36 mouse cellular contexts compared by ENCODE assay signal in the genomic region with DNA sequence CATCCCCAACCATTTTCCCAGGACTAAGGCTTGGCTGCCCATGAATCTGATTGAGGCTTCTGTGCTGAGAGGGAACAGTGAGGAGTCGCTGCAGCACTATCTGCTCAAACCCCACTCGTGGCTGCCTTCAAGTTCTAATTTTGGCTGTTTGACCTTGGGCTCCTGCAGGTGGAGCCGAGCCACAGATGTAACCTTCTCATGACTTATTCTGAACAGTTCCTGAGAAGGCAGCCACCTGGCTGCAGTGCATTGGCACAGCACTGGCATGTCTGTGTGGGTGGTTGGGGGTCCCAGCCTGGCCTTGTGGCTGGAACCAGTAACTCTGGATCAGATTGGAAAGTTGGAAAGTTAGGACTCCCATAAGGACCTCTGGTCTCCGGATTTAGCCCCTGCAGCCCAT. TPM values are rescaled to one million over a fixed set of nuclear protein-coding genes. Genes with fewer than 3 reads are reported as not detected.
DNase-seq lines count a peak whose midpoint lies in the region; ATAC-seq and TF ChIP-seq lines count a peak whose summit lies in the region.
"Had no signal": no experiment of that assay in that cellular context is flagged by ENCODE, and none has a peak within 500 bp of the region (broad histone marks: within the 10 kb centered on the region; RNA-seq: fewer than 3 reads in every experiment).

No protein-coding gene starts in this region.

- intact Hi-C loops in heart, postnatal 36 days (cut with DNase I), result no loop called here

- H3K4me2 ChIP-seq in intestine, embryonic 16.5 days (ENCODE audit: low read depth, low read length), result no peak overlapping the region
- no peak overlapping the region for H3K4me2 ChIP-seq in intestine, postnatal 0 days (replicated peaks; ENCODE audit: low read depth)
- no peak overlapping the region for H3K4me2 ChIP-seq in heart, embryonic 16.5 days (ENCODE audit: low read depth, low read length)
- H3K4me2 ChIP-seq: hindbrain, embryonic 13.5 days; midbrain, embryonic 15.5 days; neural tube, embryonic 15.5 days had no signal

- TF ChIP-seq CTCF in intestine, postnatal 0 days (IDR thresholded peaks at IDR 0.05; ENCODE audit: low read depth), result no peak

- H3K27me3 ChIP-seq in intestine, embryonic 16.5 days (replicated peaks; ENCODE audit: control insufficient read depth, insufficient read depth, low read length), result no peaks in the 10 kb centered on the region
- H3K27me3 ChIP-seq in intestine, postnatal 0 days (replicated peaks; ENCODE audit: control insufficient read depth, insufficient read depth, low read length), result no peaks in the 10 kb centered on the region
- no peaks in the 10 kb centered on the region for H3K27me3 ChIP-seq in heart, embryonic 16.5 days (ENCODE audit: control insufficient read depth, insufficient read depth, low read length)
- H3K27me3 ChIP-seq: hindbrain, embryonic 13.5 days; midbrain, embryonic 15.5 days; neural tube, embryonic 15.5 days had no signal

- 59% methylated on average over 4 of the region's 4 CpGs for WGBS in intestine, embryonic 16.5 days
- 63% methylated on average over 4 of the region's 4 CpGs for WGBS in intestine, postnatal 0 days
- 46% methylated on average over 4 of the region's 4 CpGs for WGBS in heart, embryonic 16.5 days

- peak; percentile 91 for DNase-seq in heart, adult 11 months
- no peak for DNase-seq in heart, postnatal 36 days
- DNase-seq in frontal cortex, postnatal 10 days (ENCODE audit: low spot score in 2 of 2), result no peak
- DNase-seq: cerebellum, adult 8-10 months; cerebellum, postnatal 36 days; kidney, adult 11 months; kidney, postnatal 25 days; liver; lung, adult 2 months; lung, postnatal 10 days; retina, postnatal 1 day; right cerebral cortex, postnatal 14 days; thymus, adult 2 months; thymus, postnatal 36 days had no signal

- peak; percentile 48; the same call in 1 of the 2 replicates for ATAC-seq in intestine, embryonic 16.5 days
- ATAC-seq in intestine, postnatal 0 days, result no peak
- ATAC-seq in heart, embryonic 16.5 days (replicated peaks; ENCODE audit: extremely low read depth, insufficient read depth, low FRiP score), result 0 out of 2 replicates have a peak, but pooled peaks have one; percentile 28
- no peak for ATAC-seq in megakaryocyte-erythroid progenitor cell, adult 5-6 weeks (replicated peaks; ENCODE audit: low FRiP score, low TSS enrichment, poor library complexity, severe bottlenecking)
- ATAC-seq: CD4-positive, CD25-positive, alpha-beta regulatory T cell, adult 4 months; forebrain, embryonic 14.5 days; midbrain, embryonic 15.5 days had no signal

- H3K4me3 ChIP-seq in intestine, embryonic 16.5 days (ENCODE audit: low read length), result no peak overlapping the region
- no peak overlapping the region for H3K4me3 ChIP-seq in intestine, postnatal 0 days (ENCODE audit: low read depth, low read length)
- H3K4me3 ChIP-seq in heart, embryonic 16.5 days (ENCODE audit: low read length), result no peak overlapping the region
- H3K4me3 ChIP-seq: hindbrain, embryonic 13.5 days; midbrain, embryonic 15.5 days; neural tube, embryonic 15.5 days had no signal

- no peak overlapping the region for H3K27ac ChIP-seq in intestine, embryonic 16.5 days (ENCODE audit: low read length)
- H3K27ac ChIP-seq in intestine, postnatal 0 days (ENCODE audit: low read depth, low read length), result no peak overlapping the region
- H3K27ac ChIP-seq in heart, embryonic 16.5 days (ENCODE audit: low read length), result peak overlapping the region; percentile 34; the same call in 1 of the 2 replicates
- H3K27ac ChIP-seq: hindbrain, embryonic 13.5 days; liver, embryonic 14.5 days; macrophage; midbrain, embryonic 15.5 days; neural tube, embryonic 15.5 days had no signal

- no peaks in the 10 kb centered on the region for H3K9me3 ChIP-seq in intestine, embryonic 16.5 days (ENCODE audit: control insufficient read depth, low read length)
- H3K9me3 ChIP-seq in intestine, postnatal 0 days (ENCODE audit: control insufficient read depth), result no peaks in the 10 kb centered on the region
- no peaks in the 10 kb centered on the region for H3K9me3 ChIP-seq in heart, embryonic 16.5 days (replicated peaks; ENCODE audit: control insufficient read depth, low read length)
- H3K9me3 ChIP-seq: hindbrain, embryonic 13.5 days; midbrain, embryonic 15.5 days; neural tube, embryonic 15.5 days had no signal

- no peak overlapping the region for H3K9ac ChIP-seq in intestine, embryonic 16.5 days (ENCODE audit: low read depth, low read length)
- H3K9ac ChIP-seq in intestine, postnatal 0 days (ENCODE audit: low read depth, low read length), result no peak overlapping the region
- no peak overlapping the region for H3K9ac ChIP-seq in heart, embryonic 16.5 days (ENCODE audit: low read length)
- H3K9ac ChIP-seq: hindbrain, embryonic 13.5 days; liver, embryonic 14.5 days; midbrain, embryonic 15.5 days; neural tube, embryonic 15.5 days had no signal

- no peaks in the 10 kb centered on the region for H3K36me3 ChIP-seq in intestine, embryonic 16.5 days (ENCODE audit: control insufficient read depth, insufficient read depth, low read length)
- H3K36me3 ChIP-seq in intestine, postnatal 0 days (ENCODE audit: control insufficient read depth, insufficient read depth), result no peaks in the 10 kb centered on the region
- no peaks in the 10 kb centered on the region for H3K36me3 ChIP-seq in heart, embryonic 16.5 days (ENCODE audit: control insufficient read depth, insufficient read depth)
- H3K36me3 ChIP-seq: hindbrain, embryonic 13.5 days; midbrain, embryonic 15.5 days; neural tube, embryonic 15.5 days had no signal

- no peaks in the 10 kb centered on the region for H3K4me1 ChIP-seq in intestine, embryonic 16.5 days (ENCODE audit: control insufficient read depth, insufficient read depth, low read length)
- H3K4me1 ChIP-seq in intestine, postnatal 0 days (replicated peaks; ENCODE audit: control insufficient read depth, insufficient read depth, low read length), result no peaks in the 10 kb centered on the region
- peaks cover 9% of the 10 kb centered on the region for H3K4me1 ChIP-seq in heart, embryonic 16.5 days (ENCODE audit: control insufficient read depth, insufficient read depth, low read length)
- H3K4me1 ChIP-seq: hindbrain, embryonic 13.5 days; midbrain, embryonic 15.5 days; neural tube, embryonic 15.5 days had no signal

RNA-seq across cellular contexts. Expression of a gene that starts 2.2 kb away (rescaled TPM):
- not detected for total RNA-seq in heart, postnatal 36 days (2021)
- polyA plus RNA-seq in intestine, embryonic 16.5 days (2015; fragmentation: Nextera tagmentation; extraction: Ambion mirVana), result 455 and 890 TPM in 2 replicates
- 35.6 and 65.3 TPM in 2 replicates for polyA plus RNA-seq in intestine, postnatal 0 days (2015; fragmentation: Nextera tagmentation; extraction: Ambion mirVana)
- polyA plus RNA-seq in heart, embryonic 16.5 days (2015; fragmentation: Nextera tagmentation; extraction: Ambion mirVana), result 0.63 TPM in 1 of 2 replicates, not detected in the other
- total RNA-seq in megakaryocyte-erythroid progenitor cell, adult 5-6 weeks (2014; fragmentation: Nextera tagmentation), result not detected in 2 replicates
- total RNA-seq in megakaryocyte-erythroid progenitor cell, adult 5-6 weeks (2017), result not detected in 2 replicates
- total RNA-seq: adrenal gland, adult 18-20 months; gastrocnemius, postnatal 4 days; heart, postnatal 14 days; layer of hippocampus, adult 18-20 months; layer of hippocampus, postnatal 10 days; left cerebral cortex, adult 18-20 months; left cerebral cortex, postnatal 14 days had no signal
- polyA plus RNA-seq: CD4-positive, CD25-positive, alpha-beta regulatory T cell, adult 4 months; embryonic facial prominence, embryonic 11.5 days; forebrain, embryonic 14.5 days; hindbrain, embryonic 13.5 days; kidney, embryonic 14.5 days; limb, embryonic 11.5 days; liver, embryonic 14.5 days; macrophage; neural tube, embryonic 15.5 days had no signal

RNA-seq across cellular contexts. Expression of a gene that starts 18.0 kb away (rescaled TPM):
- not detected for total RNA-seq in heart, postnatal 36 days (2021)
- 0.29 and 0.87 TPM in 2 replicates for polyA plus RNA-seq in intestine, embryonic 16.5 days (2015; fragmentation: Nextera tagmentation; extraction: Ambion mirVana)
- not detected in 2 replicates for polyA plus RNA-seq in intestine, postnatal 0 days (2015; fragmentation: Nextera tagmentation; extraction: Ambion mirVana)
- polyA plus RNA-seq in heart, embryonic 16.5 days (2015; fragmentation: Nextera tagmentation; extraction: Ambion mirVana), result not detected in 2 replicates
- total RNA-seq in megakaryocyte-erythroid progenitor cell, adult 5-6 weeks (2014; fragmentation: Nextera tagmentation), result not detected in 2 replicates
- total RNA-seq in megakaryocyte-erythroid progenitor cell, adult 5-6 weeks (2017), result not detected in 2 replicates
- total RNA-seq: adrenal gland, adult 18-20 months; gastrocnemius, adult 18-20 months; gastrocnemius, postnatal 4 days; heart, postnatal 14 days; layer of hippocampus, adult 18-20 months; layer of hippocampus, postnatal 10 days; left cerebral cortex, adult 18-20 months; left cerebral cortex, postnatal 14 days had no signal
- polyA plus RNA-seq: CD4-positive, CD25-positive, alpha-beta regulatory T cell, adult 4 months; embryonic facial prominence, embryonic 11.5 days; forebrain, embryonic 14.5 days; hindbrain, embryonic 13.5 days; kidney, embryonic 14.5 days; limb, embryonic 11.5 days; liver, embryonic 14.5 days; lung, adult 2 months; macrophage; midbrain, embryonic 15.5 days; neural tube, embryonic 15.5 days had no signal

RNA-seq across cellular contexts. Expression of a gene that starts 34.8 kb away (rescaled TPM):
- 1 to 10 TPM; 9.1 to 9.6 TPM for total RNA-seq in heart, postnatal 36 days (2021)
- polyA plus RNA-seq in intestine, embryonic 16.5 days (2015; fragmentation: Nextera tagmentation; extraction: Ambion mirVana), result 21.3 and 24.1 TPM in 2 replicates
- polyA plus RNA-seq in intestine, postnatal 0 days (2015; fragmentation: Nextera tagmentation; extraction: Ambion mirVana), result 13.4 and 15.7 TPM in 2 replicates
- polyA plus RNA-seq in heart, embryonic 16.5 days (2015; fragmentation: Nextera tagmentation; extraction: Ambion mirVana), result 17.1 and 19.3 TPM in 2 replicates
- total RNA-seq in megakaryocyte-erythroid progenitor cell, adult 5-6 weeks (2014; fragmentation: Nextera tagmentation), result 16.5 and 17.0 TPM in 2 replicates
- total RNA-seq in megakaryocyte-erythroid progenitor cell, adult 5-6 weeks (2017), result 11.4 and 18.1 TPM in 2 replicates

RNA-seq across cellular contexts. Expression of a gene that starts 37.4 kb away (rescaled TPM):
- 10 to 100 TPM; 20.3 to 20.5 TPM for total RNA-seq in heart, postnatal 36 days (2021)
- polyA plus RNA-seq in intestine, embryonic 16.5 days (2015; fragmentation: Nextera tagmentation; extraction: Ambion mirVana), result 4.2 and 4.3 TPM in 2 replicates
- 3.3 and 3.9 TPM in 2 replicates for polyA plus RNA-seq in intestine, postnatal 0 days (2015; fragmentation: Nextera tagmentation; extraction: Ambion mirVana)
- 4.4 and 4.5 TPM in 2 replicates for polyA plus RNA-seq in heart, embryonic 16.5 days (2015; fragmentation: Nextera tagmentation; extraction: Ambion mirVana)
- total RNA-seq in megakaryocyte-erythroid progenitor cell, adult 5-6 weeks (2014; fragmentation: Nextera tagmentation), result 10.7 and 11.4 TPM in 2 replicates
- total RNA-seq in megakaryocyte-erythroid progenitor cell, adult 5-6 weeks (2017), result 3.2 and 6.0 TPM in 2 replicates

RNA-seq across cellular contexts. Expression of a gene that starts 46.5 kb away (rescaled TPM):
- 10 to 100 TPM; 20.4 to 21.3 TPM for total RNA-seq in heart, postnatal 36 days (2021)
- polyA plus RNA-seq in intestine, embryonic 16.5 days (2015; fragmentation: Nextera tagmentation; extraction: Ambion mirVana), result 140 and 163 TPM in 2 replicates
- 173 and 181 TPM in 2 replicates for polyA plus RNA-seq in intestine, postnatal 0 days (2015; fragmentation: Nextera tagmentation; extraction: Ambion mirVana)
- 79.2 and 80.4 TPM in 2 replicates for polyA plus RNA-seq in heart, embryonic 16.5 days (2015; fragmentation: Nextera tagmentation; extraction: Ambion mirVana)
- total RNA-seq in megakaryocyte-erythroid progenitor cell, adult 5-6 weeks (2014; fragmentation: Nextera tagmentation), result 22.7 and 43.7 TPM in 2 replicates
- total RNA-seq in megakaryocyte-erythroid progenitor cell, adult 5-6 weeks (2017), result 31.2 and 36.4 TPM in 2 replicates

Comparison
In these comparisons a context has a peak if more than half of its experiments do, and no peak if none do; other contexts are left out.
1. ATAC-seq: peak in intestine, embryonic 16.5 days (single experiment) and heart, embryonic 16.5 days (single experiment); none in intestine, postnatal 0 days (single experiment) and megakaryocyte-erythroid progenitor cell, adult 5-6 weeks (single experiment).
2. RNA of a gene that starts 2.2 kb away (polyA plus RNA-seq): 455 to 890 TPM in intestine, embryonic 16.5 days and 35.6 to 65.3 TPM in intestine, postnatal 0 days; 0.63 TPM in heart, embryonic 16.5 days; every median in the first group is over 10 times any median in the second.